Mouse (Mus musculus) intestine, embryonic 14.5 days (tissue): ENCODE results near the gene Nrsn2. TPM values are rescaled to one million over a fixed set of nuclear protein-coding genes. Genes with fewer than 3 reads are reported as not detected.

ENCODE experiments used
- ATAC-seq: fragments of 200-750 bp; cut with Nextera tagmentation; replicated peaks from 2 replicates; pipeline ENCODE4 v1.8.0; 2017; ENCODE audit warnings: low read depth, moderate number of reproducible peaks, moderate TSS enrichment, moderate library complexity; ENCODE audit not compliant: low FRiP score, low TSS enrichment
- DNase-seq: peaks from one replicate; pipeline ENCODE4 v3.0.0-alpha.2; 2018; ENCODE audit warnings: low spot score
- H3K27ac ChIP-seq: fragments of 300-500 bp; sonication (generic); 2 replicates; pipeline ENCODE4 v1.5.1; 2014; ENCODE audit warnings: low read depth, mild to moderate bottlenecking, control low read depth
- H3K27me3 ChIP-seq: fragments of 300-500 bp; sonication (generic); replicated peaks from 2 replicates; pipeline ENCODE4 v1.6.1; 2014; ENCODE audit warnings: low read length, control low read depth; ENCODE audit not compliant: control insufficient read depth, insufficient read depth
- H3K36me3 ChIP-seq: fragments of 300-500 bp; sonication (generic); 2 replicates; pipeline ENCODE4 v1.6.1; 2014; ENCODE audit warnings: low read length, control low read depth; ENCODE audit not compliant: control insufficient read depth, insufficient read depth
- H3K4me1 ChIP-seq: fragments of 300-500 bp; sonication (generic); replicated peaks from 2 replicates; pipeline ENCODE4 v1.6.1; 2014; ENCODE audit warnings: low read length, control low read depth, mixed read lengths; ENCODE audit not compliant: control insufficient read depth, insufficient read depth
- H3K4me2 ChIP-seq: fragments of 300-500 bp; sonication (generic); 2 replicates; pipeline ENCODE4 v1.6.1; 2014; ENCODE audit warnings: low read length
- H3K4me3 ChIP-seq: fragments of 300-500 bp; sonication (generic); 2 replicates; pipeline ENCODE4 v1.5.1; 2014; ENCODE audit warnings: low read depth, low read length, control low read depth, mixed read lengths
- H3K9ac ChIP-seq: fragments of 300-500 bp; sonication (generic); 2 replicates; pipeline ENCODE4 v1.6.1; 2014; ENCODE audit warnings: mild to moderate bottlenecking, low read length
- H3K9me3 ChIP-seq: fragments of 300-500 bp; sonication (generic); 2 replicates; pipeline ENCODE4 v1.6.1; 2016; ENCODE audit warnings: low read length, control low read depth; ENCODE audit not compliant: control insufficient read depth
- WGBS: fragments of 180-500 bp; shearing (Covaris S2); extraction: QIAGEN DNeasy Blood & Tissue Kit; methylation state at CpG from one replicate; pipeline ENCODE4 v1.1.7; 2014; 5-methylcytosine and 5-hydroxymethylcytosine counted together
- polyA plus RNA-seq: library from polyadenylated mRNA; unstranded; fragments of >200 nt; fragmentation: Nextera tagmentation; extraction: Ambion mirVana; gene quantifications from 2 replicates; pipeline ENCODE4 v1.2.1, GENCODE M21; 2014

The Nrsn2 gene
- polyA plus RNA-seq, 1 experiment from 2014 or later = 3.9 TPM

- ATAC-seq = no peak
- no peaks in the 10 kb centered on the region for H3K27me3 ChIP-seq
- H3K36me3 ChIP-seq = peaks cover 17% of the 10 kb centered on the region; the same call in 1 of the 2 replicates
- H3K4me2 ChIP-seq = peak overlapping the region; percentile 91
- 18% methylated on average over 12 of the region's 13 CpGs for WGBS
- H3K4me1 ChIP-seq = peaks cover 27% of the 10 kb centered on the region
- H3K27ac ChIP-seq = peak overlapping the region; percentile 28; the same call in 1 of the 2 replicates
- no peak for DNase-seq
- no peaks in the 10 kb centered on the region for H3K9me3 ChIP-seq
- peak overlapping the region; percentile 46 for H3K9ac ChIP-seq
- H3K4me3 ChIP-seq = peak overlapping the region; percentile 82
These were observed 19.0 kb upstream of the Nrsn2 start for GRCm38 (mm10) chr2:152395271-152395920.

- H3K9me3 ChIP-seq = no peaks in the 10 kb centered on the region
- H3K4me2 ChIP-seq = peak overlapping the region; percentile 18; the same call in 1 of the 2 replicates
- ATAC-seq (no peak), DNase-seq (no peak)
- 41% methylated on average over 9 of the region's 9 CpGs for WGBS
- H3K36me3 ChIP-seq = peaks cover 17% of the 10 kb centered on the region; the same call in 1 of the 2 replicates
- no peak overlapping the region for H3K27ac ChIP-seq
- H3K4me1 ChIP-seq = peaks cover 27% of the 10 kb centered on the region
- H3K4me3 ChIP-seq = no peak overlapping the region
- H3K9ac ChIP-seq = no peak overlapping the region
- no peaks in the 10 kb centered on the region for H3K27me3 ChIP-seq
These were observed 17.0 kb upstream of the Nrsn2 start for GRCm38 (mm10) chr2:152393225-152394017.

GRCm38 (mm10) chr2:152392786-152393185 lies 16.3 kb upstream of the Nrsn2 start:
- no peak overlapping the region for H3K4me2 ChIP-seq
- H3K27ac ChIP-seq = no peak overlapping the region
- no peaks in the 10 kb centered on the region for H3K9me3 ChIP-seq
- 16% methylated on average over 3 of the region's 3 CpGs for WGBS
- no peak overlapping the region for H3K4me3 ChIP-seq
- peaks cover 17% of the 10 kb centered on the region; the same call in 1 of the 2 replicates for H3K36me3 ChIP-seq
- H3K4me1 ChIP-seq = peaks cover 27% of the 10 kb centered on the region
- H3K27me3 ChIP-seq = no peaks in the 10 kb centered on the region
- DNase-seq (no peak), ATAC-seq (no peak)
- no peak overlapping the region for H3K9ac ChIP-seq

- Histone ChIP-seq H3K4me1 (no peaks in the 10 kb centered on the region), H3K27me3 (no peaks in the 10 kb centered on the region), H3K9me3 (no peaks in the 10 kb centered on the region), H3K4me3 (no peak overlapping the region), H3K9ac (no peak overlapping the region), H3K27ac (no peak overlapping the region), H3K36me3 (no peaks in the 10 kb centered on the region), H3K4me2 (no peak overlapping the region)
- ATAC-seq = no peak
- DNase-seq = no peak
- WGBS = 82% methylated on average over 4 of the region's 4 CpGs
These were observed 7.8 kb upstream of the Nrsn2 start for GRCm38 (mm10) chr2:152384191-152384590.

GRCm38 (mm10) chr2:152375652-152376344 lies 640 bp downstream of the Nrsn2 start:
- Histone ChIP-seq H3K9ac (no peak overlapping the region), H3K9me3 (no peaks in the 10 kb centered on the region), H3K4me2 (peak overlapping the region; percentile 36), H3K27ac (no peak overlapping the region), H3K27me3 (0 out of 2 replicates have a peak, but pooled peaks cover 6% of the 10 kb centered on the region), H3K4me3 (no peak overlapping the region), H3K4me1 (peaks cover 16% of the 10 kb centered on the region; the same call in 1 of the 2 replicates), H3K36me3 (no peaks in the 10 kb centered on the region)
- DNase-seq = peak; percentile 67
- ATAC-seq = peak; percentile 65; the same call in 1 of the 2 replicates
- WGBS = 8% methylated on average over 21 of the region's 21 CpGs

GRCm38 (mm10) chr2:152373547-152373946 lies 2.9 kb downstream of the Nrsn2 start:
- 0 out of 2 replicates have a peak, but pooled peaks cover 6% of the 10 kb centered on the region for H3K27me3 ChIP-seq
- 77% methylated on average over 9 of the region's 9 CpGs for WGBS
- ATAC-seq = no peak
- H3K36me3 ChIP-seq = no peaks in the 10 kb centered on the region
- H3K27ac ChIP-seq = no peak overlapping the region
- peaks cover 16% of the 10 kb centered on the region; the same call in 1 of the 2 replicates for H3K4me1 ChIP-seq
- no peak overlapping the region for H3K4me2 ChIP-seq
- no peak for DNase-seq
- no peaks in the 10 kb centered on the region for H3K9me3 ChIP-seq
- H3K9ac ChIP-seq = no peak overlapping the region
- no peak overlapping the region for H3K4me3 ChIP-seq

- no peak overlapping the region for H3K4me2 ChIP-seq
- DNase-seq = no peak
- H3K36me3 ChIP-seq = no peaks in the 10 kb centered on the region
- H3K9me3 ChIP-seq = no peaks in the 10 kb centered on the region
- no peak overlapping the region for H3K4me3 ChIP-seq
- 64% methylated on average over 4 of the region's 4 CpGs for WGBS
- ATAC-seq = no peak
- H3K9ac ChIP-seq = no peak overlapping the region
- H3K27ac ChIP-seq = no peak overlapping the region
- 0 out of 2 replicates have a peak, but pooled peaks cover 6% of the 10 kb centered on the region for H3K27me3 ChIP-seq
- peaks cover 16% of the 10 kb centered on the region; the same call in 1 of the 2 replicates for H3K4me1 ChIP-seq
These were observed 3.8 kb downstream of the Nrsn2 start for GRCm38 (mm10) chr2:152372661-152373060.

GRCm38 (mm10) chr2:152372104-152372503 lies 4.3 kb downstream of the Nrsn2 start:
- ATAC-seq = no peak

More at GRCm38 (mm10) chr2:152372104-152372503, 4.3 kb downstream of the Nrsn2 start:
- H3K4me2 ChIP-seq = no peak overlapping the region
- H3K36me3 ChIP-seq = no peaks in the 10 kb centered on the region
- H3K27me3 ChIP-seq = 0 out of 2 replicates have a peak, but pooled peaks cover 6% of the 10 kb centered on the region
- H3K4me1 ChIP-seq = peaks cover 16% of the 10 kb centered on the region; the same call in 1 of the 2 replicates
- H3K27ac ChIP-seq = no peak overlapping the region
- H3K4me3 ChIP-seq = no peak overlapping the region
- 84% methylated on average over 7 of the region's 7 CpGs for WGBS
- no peak overlapping the region for H3K9ac ChIP-seq
- H3K9me3 ChIP-seq = no peaks in the 10 kb centered on the region
- no peak for DNase-seq
